Mouse (Mus musculus): ENCODE data around the gene Slamf9.

Gene Slamf9

GRCm38 (mm10) chr1:172515396-172515795 is 40.2 kb downstream of the Slamf9 start:
- DNase-seq: no peak

DNA sequence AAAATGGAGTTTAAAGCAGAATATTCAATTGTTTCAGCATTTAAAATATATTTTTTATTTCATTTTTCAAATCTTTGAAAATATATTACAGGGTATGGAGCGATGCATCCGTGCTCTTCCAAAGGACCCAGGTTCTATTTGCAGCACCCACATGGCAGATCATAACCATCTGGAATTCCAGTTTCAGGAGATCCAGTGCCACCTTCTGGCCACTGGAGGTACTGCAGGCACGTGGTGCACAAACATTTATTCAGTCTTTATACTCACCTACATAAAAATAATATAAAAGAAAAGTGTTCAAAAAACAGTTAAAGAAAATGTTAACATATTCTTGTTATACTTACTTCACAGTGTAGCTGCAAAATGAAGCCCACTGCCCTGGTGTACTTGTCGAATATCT is 42.9 kb downstream of the Slamf9 start:
- DNase-seq: peak; percentile 54

DNA sequence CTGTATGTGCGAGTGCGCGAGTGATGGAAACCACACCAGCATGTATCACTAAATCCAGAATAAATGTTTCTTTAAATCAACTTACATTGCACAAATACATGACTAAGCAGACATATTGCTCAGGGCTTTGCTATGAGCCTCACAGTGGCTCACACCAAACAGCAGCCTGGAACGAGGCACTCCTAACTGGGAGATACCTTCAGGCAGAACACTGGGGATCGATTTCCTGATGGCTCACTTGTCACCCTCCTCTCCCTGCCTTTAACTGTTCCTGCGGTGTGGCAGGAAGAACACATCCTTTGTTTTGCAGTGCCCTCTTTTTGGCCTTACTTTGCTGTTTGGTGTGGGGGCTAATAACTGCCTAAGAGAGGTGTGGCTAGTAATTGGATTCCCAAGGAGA is 44.5 kb downstream of the Slamf9 start:
- no peak for DNase-seq

DNA sequence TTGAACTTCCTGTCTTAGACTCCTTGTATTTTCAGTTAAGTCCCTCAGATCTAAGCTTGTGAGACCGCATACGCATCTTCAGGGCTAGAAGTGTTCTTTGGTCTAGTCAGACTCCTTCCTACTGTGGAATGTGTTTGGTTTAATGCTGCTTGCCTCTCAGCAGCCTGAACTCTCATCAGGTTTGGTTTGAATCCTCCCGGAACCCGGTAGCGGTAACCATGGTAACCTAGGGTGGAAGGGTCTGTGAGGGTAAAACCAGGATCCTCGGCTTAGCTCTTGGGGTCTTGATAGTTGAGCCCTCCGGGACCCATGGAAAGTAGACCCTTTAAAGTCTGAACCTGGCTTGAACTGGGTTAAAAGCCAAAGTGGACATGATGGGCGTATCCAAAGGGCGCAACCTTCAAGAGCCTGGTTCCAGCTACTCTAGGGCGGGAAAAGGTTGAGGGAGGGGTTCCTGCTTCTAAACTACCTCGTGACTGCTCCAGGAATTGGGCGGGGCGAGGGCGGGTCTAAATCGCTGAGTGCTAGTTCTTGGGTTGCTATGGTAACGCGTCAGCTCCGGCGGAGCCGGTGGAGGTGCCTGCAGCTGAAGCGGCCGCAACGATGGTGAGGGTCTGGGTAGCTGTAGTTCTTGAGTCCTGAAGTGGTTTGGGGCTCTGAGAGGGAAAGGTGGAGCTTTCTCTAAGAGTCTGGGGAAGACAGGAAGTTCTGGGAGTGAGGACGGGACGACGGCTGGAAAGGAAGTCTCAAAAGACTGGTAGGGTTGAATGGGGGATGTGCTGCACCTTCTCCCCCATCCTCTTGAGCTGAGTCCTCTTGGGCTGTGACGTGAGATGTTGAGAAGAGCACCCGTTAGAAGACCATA is 45.6 kb downstream of the Slamf9 start, which contains the start of gene Cfap45:
Gene Cfap45, plus strand, starts transcription at position 226 of the 865 bp plus-strand sequence.
- DNase-seq: peak; percentile 89

DNA sequence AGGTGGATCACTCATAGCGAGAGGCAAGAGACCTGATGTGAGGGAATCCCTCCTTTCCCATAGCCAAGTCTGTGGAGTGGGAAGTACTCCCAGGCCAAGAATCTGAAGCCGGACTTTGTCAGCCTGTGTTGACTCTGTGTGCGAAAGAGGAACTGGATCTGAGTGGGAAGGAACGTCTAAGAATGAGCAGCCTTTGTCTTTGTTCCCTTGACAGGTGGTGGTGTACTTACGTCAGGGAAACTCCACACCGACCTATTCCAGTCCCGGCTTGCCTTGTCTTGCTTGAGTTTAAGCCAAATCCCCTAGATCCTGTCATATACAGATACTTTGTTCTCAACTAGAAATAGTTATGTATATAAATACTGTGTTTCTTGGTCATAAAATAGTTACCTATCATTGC is 47.4 kb downstream of the Slamf9 start:
- no peak for DNase-seq

DNA sequence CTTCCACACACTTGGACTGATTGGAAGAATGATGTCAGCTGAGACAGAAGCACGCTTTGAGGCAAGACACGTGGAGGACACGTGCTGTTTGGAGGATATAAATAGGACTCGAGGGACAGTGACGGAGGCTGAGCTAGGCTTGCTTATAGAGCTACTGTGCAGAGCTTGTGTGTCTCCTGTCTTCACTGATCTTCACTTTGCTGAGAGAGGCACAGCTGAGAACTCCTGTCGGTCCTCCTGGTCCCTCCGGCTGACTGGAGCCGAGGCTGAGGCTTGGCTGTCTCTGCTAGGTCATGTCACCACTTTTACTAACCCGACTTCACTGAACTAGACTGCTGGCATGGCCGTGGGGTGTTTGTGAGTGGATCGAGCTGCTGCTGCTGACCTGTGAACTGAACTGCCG is 48.5 kb downstream of the Slamf9 start:
- no peak for DNase-seq

- no peak for DNase-seq
Observed at GRCm38 (mm10) chr1:172525027-172525764, 50.0 kb downstream of the Slamf9 start.

GRCm38 (mm10) chr1:172525971-172526370 is 50.8 kb downstream of the Slamf9 start:
- no peak for DNase-seq

DNA sequence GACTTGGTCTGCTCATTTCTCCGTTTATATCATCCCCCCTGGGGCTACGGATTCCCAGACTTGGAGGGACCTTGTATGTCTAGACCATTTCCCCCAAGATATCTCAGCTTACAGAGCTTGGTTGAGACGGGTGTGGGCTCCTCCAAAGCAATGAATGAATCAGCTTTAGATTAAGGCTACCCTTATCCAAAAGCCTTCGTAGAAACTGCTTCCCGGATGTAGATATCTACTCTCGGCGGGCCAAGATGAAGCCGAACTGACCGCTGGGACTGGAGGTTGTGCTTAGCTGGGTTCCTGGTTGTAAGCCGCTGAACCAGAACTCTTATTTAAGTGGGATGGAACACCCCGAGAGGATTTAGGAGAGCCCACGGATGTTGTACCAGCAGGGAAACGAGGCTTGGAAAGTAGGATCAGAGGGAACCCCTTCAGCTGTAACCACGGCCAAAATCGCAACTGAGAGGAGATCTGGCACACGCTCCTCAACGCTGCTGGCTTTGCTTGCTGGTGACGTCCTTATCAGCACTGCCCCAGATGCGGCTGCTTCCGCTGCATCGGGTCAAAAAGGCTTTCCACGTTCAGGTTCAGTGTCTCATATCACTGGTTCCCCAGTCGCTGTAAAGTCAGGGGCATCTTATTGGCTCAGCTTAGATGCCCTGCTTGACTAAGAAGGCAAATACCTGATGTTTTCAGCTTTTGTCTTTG is 51.4 kb downstream of the Slamf9 start:
- no peak for DNase-seq

DNA sequence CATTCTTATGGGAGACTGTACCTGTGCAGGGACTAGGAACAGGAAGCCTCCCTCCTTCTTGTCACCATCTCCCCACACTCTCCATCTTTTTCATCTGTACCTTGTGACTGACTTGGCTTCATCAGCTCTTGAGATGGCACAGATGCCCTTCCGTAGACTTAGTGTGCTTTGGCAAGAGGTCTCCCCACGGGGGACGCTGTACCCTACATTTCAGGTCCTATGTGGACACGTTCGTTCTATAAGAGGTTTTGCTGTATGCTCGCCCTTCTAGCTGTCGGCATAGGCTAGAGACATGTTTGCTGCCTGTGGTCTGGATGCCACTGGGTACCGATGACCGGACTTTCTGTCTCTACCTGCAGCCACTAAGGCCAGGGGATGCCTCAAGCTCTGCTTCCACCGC is 52.3 kb downstream of the Slamf9 start:
- no peak for DNase-seq

All from thymus, postnatal 4 days (tissue).